Mouse (Mus musculus) spleen, postnatal 0 days (tissue): ENCODE data around the gene Slc35b4. TPM values are rescaled to one million over a fixed set of nuclear protein-coding genes. Genes with fewer than 3 reads are reported as not detected.

Experiments
- polyA plus RNA-seq: library from polyadenylated mRNA; unstranded; fragments of >200 nt; fragmentation: Nextera tagmentation; extraction: Ambion mirVana; gene quantifications from 2 replicates; pipeline ENCODE4 v1.2.1, GENCODE M21; 2015

Gene Slc35b4
- polyA plus RNA-seq: 19.5 and 21.2 TPM in 2 replicates

DNA sequence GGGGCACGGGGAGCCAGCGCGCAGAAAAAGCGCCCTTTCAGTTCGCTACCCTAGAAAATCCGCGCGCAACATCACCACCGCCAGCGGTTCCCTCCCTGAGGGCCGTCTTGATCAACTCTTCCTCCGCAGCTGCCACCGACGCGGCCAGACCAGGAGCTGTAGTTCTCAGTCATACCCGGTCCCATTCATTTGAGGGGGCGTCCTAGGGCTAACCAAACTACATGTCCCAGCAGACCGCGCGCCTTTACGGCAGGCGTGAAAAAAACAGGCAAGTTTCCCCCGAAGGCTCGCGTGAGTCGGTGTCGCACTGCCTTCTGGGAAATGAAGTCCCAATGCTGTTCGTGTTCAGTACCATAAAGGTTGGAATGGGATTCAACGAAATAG is at the start of gene Slc35b4:
TSS of gene Slc35b4 (minus strand) at position 248 of the 384 bp plus-strand sequence.

Other genes with a start within 250 kb of the Slc35b4 start
- gene Lrguk, start 147.7 kb downstream of the Slc35b4 start, polyA plus RNA-seq: 0.19 and 0.43 TPM in 2 replicates
- gene Akr1b3, start 140.4 kb upstream of the Slc35b4 start, polyA plus RNA-seq: 76.4 and 84.9 TPM in 2 replicates
- 10.6 and 14.1 TPM in 2 replicates for gene Akr1b8, start 177.0 kb upstream of the Slc35b4 start, polyA plus RNA-seq
- gene Akr1b10, start 207.1 kb upstream of the Slc35b4 start, polyA plus RNA-seq: 11.9 and 18.2 TPM in 2 replicates
- gene Akr1b7, start 235.2 kb upstream of the Slc35b4 start, polyA plus RNA-seq: 0.55 and 0.56 TPM in 2 replicates